Mouse (Mus musculus) heart, embryonic 16.5 days (tissue): ENCODE data around the gene Klk11. TPM values are rescaled to one million over a fixed set of nuclear protein-coding genes. Genes with fewer than 3 reads are reported as not detected.

ENCODE experiments used
- ATAC-seq: fragments of 200-750 bp; cut with Nextera tagmentation; replicated peaks from 2 replicates; pipeline ENCODE4 v1.8.0; 2017; ENCODE audit warnings: moderate number of reproducible peaks; ENCODE audit not compliant: insufficient read depth, low FRiP score; ENCODE audit errors: extremely low read depth
- H3K27ac ChIP-seq: fragments of 300-500 bp; sonication (generic); 2 replicates; pipeline ENCODE4 v1.5.1; 2014; ENCODE audit warnings: mild to moderate bottlenecking, low read length, control low read depth, moderate library complexity
- H3K27me3 ChIP-seq: fragments of 300-500 bp; sonication (generic); 2 replicates; pipeline ENCODE4 v1.6.1; 2014; ENCODE audit warnings: low read length, mixed read lengths; ENCODE audit not compliant: control insufficient read depth, insufficient read depth
- H3K36me3 ChIP-seq: fragments of 300-500 bp; sonication (generic); 2 replicates; pipeline ENCODE4 v1.6.1; 2014; ENCODE audit not compliant: control insufficient read depth, insufficient read depth
- H3K4me1 ChIP-seq: fragments of 300-500 bp; sonication (generic); 2 replicates; pipeline ENCODE4 v1.6.1; 2014; ENCODE audit warnings: low read length, mixed read lengths; ENCODE audit not compliant: control insufficient read depth, insufficient read depth
- H3K4me2 ChIP-seq: fragments of 300-500 bp; sonication (generic); 2 replicates; pipeline ENCODE4 v1.6.1; 2014; ENCODE audit warnings: low read depth, mild to moderate bottlenecking, control low read depth, low read length
- H3K4me3 ChIP-seq: fragments of 300-500 bp; sonication (generic); 2 replicates; pipeline ENCODE4 v1.5.1; 2014; ENCODE audit warnings: mild to moderate bottlenecking, control low read depth, low read length
- H3K9ac ChIP-seq: fragments of 300-500 bp; sonication (generic); 2 replicates; pipeline ENCODE4 v1.6.1; 2014; ENCODE audit warnings: low read length, control low read depth
- H3K9me3 ChIP-seq: fragments of 300-500 bp; sonication (generic); replicated peaks from 2 replicates; pipeline ENCODE4 v1.6.1; 2016; ENCODE audit warnings: low read length; ENCODE audit not compliant: control insufficient read depth
- WGBS: fragments of 180-500 bp; shearing (Covaris S2); extraction: QIAGEN DNeasy Blood & Tissue Kit; methylation state at CpG from one replicate; pipeline ENCODE4 v1.1.7; 2014; 5-methylcytosine and 5-hydroxymethylcytosine counted together
- polyA plus RNA-seq: library from polyadenylated mRNA; unstranded; fragments of >200 nt; fragmentation: Nextera tagmentation; extraction: Ambion mirVana; gene quantifications from 2 replicates; pipeline ENCODE4 v1.2.1, GENCODE M21; 2015

The Klk11 gene
- polyA plus RNA-seq, 1 experiment from 2014 or later: 0.25 TPM

DNA sequence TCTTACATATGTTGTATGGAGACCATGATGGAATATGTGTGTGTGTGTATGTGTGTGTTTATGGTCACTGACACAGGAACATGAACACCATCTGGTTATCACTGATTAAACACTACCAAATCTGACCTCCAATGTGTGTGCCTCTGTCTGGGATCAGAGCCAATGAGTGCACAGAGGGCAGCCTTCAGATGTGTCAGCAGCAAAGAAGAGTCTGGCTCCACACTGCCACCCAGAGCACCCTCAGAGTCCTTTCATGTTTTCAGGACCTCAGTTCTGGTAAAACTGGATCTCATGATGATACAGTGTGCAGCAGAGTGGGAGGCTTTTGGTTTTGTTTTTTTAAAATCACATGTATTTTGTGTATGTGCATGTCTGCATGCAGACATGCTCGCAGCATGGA, 10.9 kb downstream of the Klk11 start:
- Histone ChIP-seq H3K9ac (no peak overlapping the region), H3K27me3 (peaks cover 17% of the 10 kb centered on the region), H3K4me1 (no peaks in the 10 kb centered on the region), H3K9me3 (no peaks in the 10 kb centered on the region), H3K4me2 (no peak overlapping the region), H3K36me3 (no peaks in the 10 kb centered on the region), H3K4me3 (no peak overlapping the region), H3K27ac (no peak overlapping the region)
- ATAC-seq: no peak
- WGBS: 72% methylated on average over 1 of the region's 1 CpGs

DNA sequence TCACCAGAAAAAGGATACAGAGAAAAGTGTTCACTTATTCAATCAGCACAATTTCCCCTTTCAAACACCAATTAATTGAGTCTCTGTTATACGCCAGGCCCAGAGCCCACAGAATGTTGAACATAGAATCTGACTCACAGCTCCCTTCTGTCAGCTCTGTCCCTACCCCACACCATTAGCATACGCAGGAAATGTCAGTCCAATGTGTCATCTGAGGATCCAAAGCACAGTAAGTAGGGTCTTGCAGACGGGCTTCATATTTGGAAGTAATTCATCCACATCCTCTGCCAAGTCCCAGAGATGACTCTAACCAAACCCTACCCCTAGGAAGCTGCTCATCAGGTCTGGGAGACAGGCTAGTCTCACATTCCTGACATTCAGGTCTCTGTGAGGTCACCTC, 13.7 kb downstream of the Klk11 start:
- Histone ChIP-seq H3K36me3 (no peaks in the 10 kb centered on the region), H3K9me3 (no peaks in the 10 kb centered on the region), H3K4me1 (no peaks in the 10 kb centered on the region), H3K27me3 (peaks cover 9% of the 10 kb centered on the region), H3K4me3 (no peak overlapping the region), H3K4me2 (no peak overlapping the region), H3K27ac (no peak overlapping the region), H3K9ac (no peak overlapping the region)
- no peak for ATAC-seq
- 63% methylated on average over 3 of the region's 3 CpGs for WGBS

DNA sequence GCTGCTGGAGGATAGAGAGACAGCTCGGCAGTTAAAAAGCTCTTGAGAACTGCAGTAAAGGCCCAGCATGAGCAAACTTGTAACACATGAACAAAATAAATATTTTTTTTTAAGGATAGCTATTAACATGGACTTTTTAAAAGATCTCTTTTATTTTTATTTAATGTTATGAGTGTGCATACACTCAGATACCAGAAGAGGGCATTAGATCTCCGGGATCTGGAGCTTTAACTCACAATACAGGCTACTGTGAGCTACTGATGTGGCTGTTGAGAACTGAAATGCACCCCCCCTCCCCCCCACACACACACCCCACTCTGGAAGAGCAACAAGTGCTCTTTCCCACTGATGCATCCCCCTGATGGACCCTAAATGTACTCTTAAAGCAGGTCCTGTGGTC, 14.9 kb downstream of the Klk11 start:
- no peaks in the 10 kb centered on the region for H3K9me3 ChIP-seq
- ATAC-seq: no peak
- 56% methylated on average over 2 of the region's 2 CpGs for WGBS
- H3K36me3 ChIP-seq: no peaks in the 10 kb centered on the region
- no peak overlapping the region for H3K9ac ChIP-seq
- H3K27ac ChIP-seq: no peak overlapping the region
- no peaks in the 10 kb centered on the region for H3K4me1 ChIP-seq
- H3K27me3 ChIP-seq: no peaks in the 10 kb centered on the region
- H3K4me3 ChIP-seq: no peak overlapping the region
- no peak overlapping the region for H3K4me2 ChIP-seq

DNA sequence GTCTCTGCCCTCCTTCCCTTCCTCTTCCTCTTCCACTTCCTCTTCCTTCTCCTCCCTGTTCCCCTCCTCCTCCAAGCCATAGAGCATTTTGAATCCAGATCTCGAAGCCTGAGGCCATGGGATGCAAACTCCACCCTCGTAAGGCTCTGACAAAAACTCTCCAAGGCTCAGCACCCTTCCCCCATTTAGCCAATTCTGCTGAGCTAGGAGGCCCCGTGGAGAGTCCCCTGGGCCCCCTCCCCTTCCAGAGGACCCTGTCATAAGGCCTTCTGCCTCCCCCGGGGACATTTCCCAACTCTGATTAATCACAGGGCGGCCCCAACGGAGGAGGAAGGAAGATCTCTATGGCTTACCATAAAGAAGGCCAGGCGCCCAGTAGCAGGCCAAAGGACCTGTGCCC, 17.2 kb downstream of the Klk11 start, which contains the start of gene Klk9:
Klk9 (plus strand) TSS at position 301 of the 400 bp plus-strand sequence.
- whole genome bisulfite sequencing: 66% methylated on average over 7 of the region's 7 CpGs
- H3K36me3 ChIP-seq: no peaks in the 10 kb centered on the region
- H3K4me2 ChIP-seq: no peak within 1 kb of the TSS
- no peak within 1 kb of the TSS for H3K9ac ChIP-seq
- H3K9me3 ChIP-seq: no peaks in the 10 kb centered on the region
- H3K4me1 ChIP-seq: peaks cover 6% of the 10 kb centered on the region
- ATAC-seq: no peak
- H3K27ac ChIP-seq: no peak within 1 kb of the TSS
- H3K27me3 ChIP-seq: peaks cover 6% of the 10 kb centered on the region; the same call in 1 of the 2 replicates
- H3K4me3 ChIP-seq: no peak within 1 kb of the TSS

DNA sequence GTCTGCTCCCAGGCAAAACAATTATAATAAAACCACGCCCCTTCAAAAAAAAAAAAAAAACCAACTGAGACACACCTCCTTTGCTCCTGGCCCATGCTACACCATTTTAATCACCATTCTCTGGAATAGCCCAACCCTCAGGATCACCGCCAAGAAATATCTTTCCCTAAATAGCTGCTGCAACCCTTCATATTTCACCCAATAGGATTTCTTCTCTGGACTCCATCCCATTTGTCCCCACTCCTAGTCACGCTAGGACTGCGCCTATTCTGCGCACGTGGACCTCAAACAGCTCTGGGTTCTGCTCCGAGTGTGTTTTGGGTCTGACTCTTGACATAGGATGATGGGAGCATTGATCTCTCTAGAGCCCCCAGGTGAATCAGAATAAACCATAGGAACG, 22.0 kb downstream of the Klk11 start:
- Histone ChIP-seq H3K36me3 (no peaks in the 10 kb centered on the region), H3K4me3 (peak overlapping the region; percentile 60), H3K27ac (no peak overlapping the region), H3K4me1 (peaks cover 12% of the 10 kb centered on the region), H3K9ac (no peak overlapping the region), H3K4me2 (peak overlapping the region; percentile 81), H3K27me3 (peaks cover 6% of the 10 kb centered on the region; the same call in 1 of the 2 replicates), H3K9me3 (no peaks in the 10 kb centered on the region)
- peak; percentile 61 for ATAC-seq
- 6% methylated on average over 8 of the region's 8 CpGs for WGBS

DNA sequence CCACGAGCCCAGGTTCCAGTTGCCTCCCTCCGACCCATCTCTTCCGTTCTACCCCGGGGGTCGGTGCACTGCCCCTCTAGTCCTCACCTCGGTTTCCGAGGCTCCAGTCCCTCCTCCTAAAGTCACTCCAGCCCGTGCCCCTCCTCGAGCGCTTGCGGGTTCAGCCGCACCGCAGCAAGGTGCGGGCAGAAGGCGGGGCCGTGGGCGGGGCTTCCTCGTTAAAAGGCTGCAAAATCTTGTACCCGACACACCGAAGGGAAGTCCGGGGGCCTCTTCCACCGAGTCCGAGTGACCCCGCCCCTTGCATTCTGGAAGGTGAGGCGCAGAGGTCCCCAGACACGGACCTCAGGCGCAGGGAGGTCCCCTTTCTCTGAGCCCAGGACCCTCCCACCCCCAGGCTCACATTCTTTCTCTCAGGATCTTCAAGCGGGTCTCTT, 22.9 kb downstream of the Klk11 start, which contains the start of gene Klk8:
Klk8 (plus strand) TSS at position 245 of the 437 bp plus-strand sequence.
- under 1% methylated on average over 28 of the region's 28 CpGs for WGBS
- Histone ChIP-seq H3K27ac (no peak within 1 kb of the TSS), H3K4me1 (peaks cover 12% of the 10 kb centered on the region), H3K4me3 (peak within 1 kb of the TSS; percentile 60), H3K9me3 (no peaks in the 10 kb centered on the region), H3K4me2 (peak within 1 kb of the TSS; percentile 81), H3K36me3 (no peaks in the 10 kb centered on the region), H3K27me3 (peaks cover 6% of the 10 kb centered on the region; the same call in 1 of the 2 replicates), H3K9ac (peak within 1 kb of the TSS; percentile 63)
- 0 out of 2 replicates have a peak, but pooled peaks have one; percentile 20 for ATAC-seq

DNA sequence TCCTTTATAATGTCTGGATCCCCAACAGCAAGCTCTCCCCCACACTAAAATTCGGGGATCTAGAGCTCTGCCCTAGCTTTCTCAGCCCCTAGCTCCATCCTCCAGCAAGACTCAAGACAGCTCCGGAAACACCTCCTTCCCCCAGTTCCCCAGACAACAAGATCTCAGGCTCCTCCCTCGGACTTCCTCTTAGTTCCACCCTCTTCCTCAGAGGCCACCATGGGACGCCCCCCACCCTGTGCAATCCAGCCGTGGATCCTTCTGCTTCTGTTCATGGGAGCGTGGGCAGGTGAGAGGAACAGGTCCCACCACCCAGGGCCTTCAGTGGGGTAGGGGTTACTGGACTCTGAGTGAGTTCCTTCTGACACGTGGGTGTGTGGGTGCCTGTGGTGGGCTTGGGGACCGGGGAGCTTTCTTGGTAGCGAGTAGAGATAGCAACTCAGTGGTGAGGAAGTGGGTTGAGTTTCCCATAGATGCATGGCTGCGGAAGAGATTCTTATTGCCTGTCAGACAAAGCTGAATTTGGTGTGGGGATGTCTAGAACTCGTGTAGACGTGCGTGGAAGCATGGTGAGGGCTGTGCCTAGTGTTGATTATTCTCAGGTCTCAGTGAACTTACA, 23.5 kb downstream of the Klk11 start:
- 32% methylated on average over 13 of the region's 13 CpGs for WGBS
- peak overlapping the region; percentile 60 for H3K4me3 ChIP-seq
- no peaks in the 10 kb centered on the region for H3K9me3 ChIP-seq
- peaks cover 6% of the 10 kb centered on the region; the same call in 1 of the 2 replicates for H3K27me3 ChIP-seq
- H3K9ac ChIP-seq: peak overlapping the region; percentile 63
- peak; percentile 47 for ATAC-seq
- H3K27ac ChIP-seq: no peak overlapping the region
- H3K4me1 ChIP-seq: peaks cover 12% of the 10 kb centered on the region
- peak overlapping the region; percentile 81 for H3K4me2 ChIP-seq
- H3K36me3 ChIP-seq: no peaks in the 10 kb centered on the region

DNA sequence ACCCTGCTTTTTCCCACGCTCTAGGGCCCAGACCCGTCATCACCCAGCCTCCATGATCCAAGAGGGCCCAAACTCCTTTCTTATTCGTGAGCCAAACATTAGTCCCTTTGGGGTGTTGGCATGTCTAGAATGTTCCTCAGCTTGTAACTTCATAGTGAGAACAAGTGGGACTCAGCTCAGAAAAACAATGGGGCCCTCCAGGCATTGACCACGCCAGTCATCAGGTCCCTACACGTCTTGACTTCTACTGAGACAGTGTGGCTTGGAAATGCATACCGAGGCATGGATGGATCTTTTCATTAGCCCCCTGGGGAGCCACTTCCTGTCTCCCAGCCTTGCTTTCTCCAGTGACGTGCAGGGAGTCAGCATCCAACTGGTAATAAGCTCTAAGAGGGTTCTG, 25.5 kb downstream of the Klk11 start:
- H3K27me3 ChIP-seq: peaks cover 6% of the 10 kb centered on the region; the same call in 1 of the 2 replicates
- H3K4me3 ChIP-seq: no peak overlapping the region
- H3K4me2 ChIP-seq: no peak overlapping the region
- 62% methylated on average over 7 of the region's 7 CpGs for WGBS
- no peaks in the 10 kb centered on the region for H3K9me3 ChIP-seq
- no peaks in the 10 kb centered on the region for H3K36me3 ChIP-seq
- peaks cover 12% of the 10 kb centered on the region for H3K4me1 ChIP-seq
- H3K9ac ChIP-seq: no peak overlapping the region
- no peak overlapping the region for H3K27ac ChIP-seq
- no peak for ATAC-seq

DNA sequence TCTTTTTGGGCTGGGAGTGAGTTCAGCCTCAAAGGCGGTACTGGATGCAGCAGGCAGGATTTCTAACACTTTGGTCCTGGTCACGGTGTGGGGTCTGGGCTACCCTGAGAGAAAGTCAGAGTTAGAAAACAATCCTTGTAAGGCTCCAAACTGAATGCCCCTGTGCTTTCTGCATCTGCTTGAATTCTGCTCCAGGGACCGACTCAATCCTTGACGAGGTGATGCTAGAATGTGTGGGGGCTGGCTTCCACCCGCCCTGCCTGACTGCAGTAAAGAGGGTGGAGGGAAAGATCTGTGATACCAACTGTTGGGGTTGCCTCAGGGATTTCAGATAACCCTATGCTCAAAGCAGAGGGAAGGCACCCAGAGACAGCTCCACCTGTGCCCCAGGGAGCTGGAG, 36.6 kb downstream of the Klk11 start, which contains the start of gene Klk7:
Klk7 (plus strand) TSS at position 301 of the 400 bp plus-strand sequence.
- H3K9ac ChIP-seq: no peak within 1 kb of the TSS
- H3K9me3 ChIP-seq: no peaks in the 10 kb centered on the region
- no peaks in the 10 kb centered on the region for H3K4me1 ChIP-seq
- H3K27ac ChIP-seq: no peak within 1 kb of the TSS
- 38% methylated on average over 5 of the region's 5 CpGs for WGBS
- ATAC-seq: no peak
- H3K27me3 ChIP-seq: no peaks in the 10 kb centered on the region
- H3K36me3 ChIP-seq: no peaks in the 10 kb centered on the region
- no peak within 1 kb of the TSS for H3K4me2 ChIP-seq
- H3K4me3 ChIP-seq: no peak within 1 kb of the TSS
